Mouse (Mus musculus) bone marrow, adult 2 months (tissue): ENCODE results near the gene Pcyt2. TPM values are rescaled to one million over a fixed set of nuclear protein-coding genes. Genes with fewer than 3 reads are reported as not detected.
A peak's percentile ranks its signal among the peaks of the same experiment; 100 is the strongest.

Source experiments
- H3K27ac ChIP-seq: fragments of 200-500 bp; 2 replicates; pipeline ENCODE4 v1.5.1; 2012; ENCODE audit warnings: low read depth, mild to moderate bottlenecking, control low read depth, inconsistent platforms, low read length; ENCODE audit not compliant: control insufficient read depth, poor library complexity, insufficient read depth
- H3K4me1 ChIP-seq: fragments of 200-500 bp; 2 replicates; pipeline ENCODE4 v1.6.1; 2011; ENCODE audit warnings: low read length; ENCODE audit not compliant: control insufficient read depth, insufficient read depth
- H3K4me3 ChIP-seq: fragments of 200-500 bp; replicated peaks from 2 replicates; pipeline ENCODE3; 2011; ENCODE audit warnings: mild to moderate bottlenecking, low read depth, low read length, control low read depth; ENCODE audit not compliant: control insufficient read depth
- CTCF ChIP-seq: fragments of 200-500 bp; IDR thresholded peaks from 2 replicates; pipeline ENCODE4 v1.5.1; 2011; ENCODE audit warnings: low read length, control low read depth; ENCODE audit not compliant: control insufficient read depth, insufficient read depth
- POLR2A ChIP-seq: fragments of 200-500 bp; IDR thresholded peaks from 2 replicates; pipeline ENCODE4 v1.6.1; 2011; ENCODE audit warnings: low read depth, mild to moderate bottlenecking, control low read depth, low read length, borderline replicate concordance; ENCODE audit not compliant: control insufficient read depth
- WGBS: fragments of 180-500 bp; shearing (Covaris S2); methylation state at CpG from one replicate; pipeline ENCODE4 v1.1.7; 2018; 5-methylcytosine and 5-hydroxymethylcytosine counted together
- polyA plus RNA-seq: library from polyadenylated mRNA; stranded (reverse); fragments of >200 nt; gene quantifications from 2 replicates; pipeline ENCODE4 v1.2.4, GENCODE M21; 2011; ENCODE audit warnings: low replicate concordance; ENCODE audit not compliant: missing spikeins, insufficient read depth, insufficient read length

The Pcyt2 gene
- 45.4 and 46.8 TPM in 2 replicates for polyA plus RNA-seq

DNA sequence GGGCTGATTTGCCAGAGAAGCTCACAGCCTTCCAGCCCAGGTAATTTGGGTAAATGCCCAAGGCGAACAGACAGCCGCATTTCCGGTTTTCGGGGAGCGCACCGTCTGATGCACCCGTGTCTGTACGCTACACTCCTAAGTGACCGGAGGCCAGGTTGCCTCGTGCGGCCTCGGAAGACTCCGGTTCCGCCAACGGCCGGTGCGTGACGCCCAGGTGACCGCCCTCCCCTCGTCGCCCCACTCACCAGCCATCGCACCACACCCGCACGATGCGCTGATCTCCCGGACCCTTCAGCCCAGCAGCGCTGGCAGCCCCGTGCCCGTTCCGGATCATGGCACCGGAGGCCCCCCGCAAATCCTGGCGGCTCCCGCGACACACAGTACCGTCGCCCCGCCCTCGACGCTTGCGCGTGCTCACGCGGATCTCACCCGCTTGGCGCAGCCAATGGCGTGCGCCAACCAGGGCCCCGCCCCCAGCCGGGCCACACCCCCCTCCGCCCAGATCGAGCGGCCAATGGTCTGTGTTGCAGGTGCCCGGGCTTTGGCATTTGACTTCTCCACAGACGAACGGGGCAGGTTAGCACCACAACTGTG is at the start of gene Pcyt2:
Gene Pcyt2 (minus strand): TSS at position 418 of the 594 bp plus-strand sequence.
- Histone ChIP-seq H3K27ac (peak within 1 kb of the TSS; percentile 58), H3K4me1 (peaks cover 2% of the 10 kb centered on the region; the same call in 1 of the 2 replicates), H3K4me3 (peak within 1 kb of the TSS; percentile 90)
- WGBS, result under 1% methylated on average over 56 of the region's 56 CpGs
- peak; percentile 65; the same call in 1 of the 2 replicates for TF ChIP-seq POLR2A
- no peak; the same call in 1 of the 2 replicates for TF ChIP-seq CTCF

DNA sequence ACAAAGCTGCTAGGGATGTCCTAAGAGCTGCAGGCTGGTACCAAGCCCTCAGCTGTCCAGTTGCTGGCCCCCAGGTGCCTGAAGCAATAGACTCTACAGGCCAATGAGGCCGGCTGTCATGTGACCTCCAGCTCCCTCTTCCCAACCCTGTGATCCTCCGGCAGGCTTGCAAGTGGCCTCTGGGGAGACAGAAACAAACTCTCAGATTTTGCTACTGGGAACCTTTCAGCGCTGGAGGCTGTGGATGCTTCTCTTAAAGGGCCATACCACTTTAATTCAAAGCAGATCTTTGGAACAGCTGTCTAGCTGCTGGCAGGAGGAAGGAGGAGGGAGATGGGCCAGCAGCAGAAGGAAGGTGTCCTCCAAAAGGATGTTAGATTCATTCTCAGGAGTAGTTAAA is 48.9 kb upstream of the Pcyt2 start:
- no peak for TF ChIP-seq POLR2A
- TF ChIP-seq CTCF, result no peak
- H3K4me3 ChIP-seq, result no peak overlapping the region
- H3K4me1 ChIP-seq, result no peaks in the 10 kb centered on the region
- no peak overlapping the region for H3K27ac ChIP-seq
- 55% methylated on average over 3 of the region's 3 CpGs for WGBS

DNA sequence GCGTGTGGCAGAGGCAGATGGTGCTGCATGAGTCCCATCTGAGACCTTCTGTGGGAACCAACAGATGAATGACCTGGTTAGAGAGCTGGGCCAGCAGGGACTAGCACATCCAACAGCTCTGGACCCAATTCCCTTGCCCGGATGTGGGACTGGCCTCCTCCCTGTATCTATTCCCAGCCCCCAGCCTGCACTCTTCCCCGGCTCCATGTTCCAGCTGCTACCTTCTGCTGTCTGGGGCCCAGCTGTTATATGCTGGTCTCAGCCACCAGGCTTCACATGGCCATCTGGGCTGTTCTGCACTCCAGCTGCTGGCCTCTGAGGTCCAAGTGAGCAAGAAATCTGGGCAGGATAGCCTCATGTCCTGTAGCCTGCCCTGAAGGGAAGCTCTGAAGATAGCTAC is 47.7 kb upstream of the Pcyt2 start:
- WGBS, result 79% methylated on average over 3 of the region's 3 CpGs
- Histone ChIP-seq H3K4me1 (no peaks in the 10 kb centered on the region), H3K27ac (no peak overlapping the region), H3K4me3 (no peak overlapping the region)
- TF ChIP-seq POLR2A (no peak), CTCF (no peak)

DNA sequence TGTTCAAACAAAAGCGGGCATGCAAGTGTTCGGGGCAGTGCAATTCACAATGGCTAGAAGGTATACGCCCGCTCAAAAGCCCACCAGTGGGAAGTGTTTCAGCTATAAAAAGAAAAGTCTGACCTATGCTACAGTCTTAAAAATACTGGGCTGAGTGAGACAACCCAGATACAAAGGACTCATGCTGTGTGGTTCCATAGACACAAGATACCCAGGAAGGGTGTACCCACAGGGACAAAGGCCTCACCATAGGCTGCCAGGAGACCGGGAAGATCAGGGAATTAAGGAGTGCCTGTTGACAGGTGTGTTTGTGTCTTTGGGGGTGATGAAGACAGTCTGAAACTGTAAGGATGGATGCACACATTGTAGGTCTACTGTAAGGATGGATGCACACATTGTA is 46.0 kb upstream of the Pcyt2 start:
- 84% methylated on average over 5 of the region's 5 CpGs for WGBS

DNA sequence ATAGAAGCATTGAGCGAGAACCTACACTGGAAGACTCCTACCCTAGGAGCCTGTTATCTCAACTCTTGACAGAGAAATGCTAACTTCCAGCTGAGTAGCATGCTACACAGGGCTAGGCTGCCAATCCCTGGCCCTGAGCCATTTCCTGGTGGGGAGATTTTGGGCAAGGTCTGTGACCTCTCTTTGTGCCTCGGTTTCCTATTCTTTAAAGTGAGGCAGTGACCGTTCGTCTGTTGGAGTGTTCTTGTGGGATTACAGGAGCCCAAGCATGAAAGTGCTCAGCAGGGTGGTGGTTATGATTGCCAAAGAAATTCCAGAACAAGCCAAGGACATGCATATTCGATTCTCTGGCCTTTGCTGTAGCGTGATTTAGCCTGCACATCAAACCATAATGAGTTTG is 45.0 kb upstream of the Pcyt2 start:
- no peak overlapping the region for H3K4me3 ChIP-seq
- H3K27ac ChIP-seq, result no peak overlapping the region
- H3K4me1 ChIP-seq, result no peaks in the 10 kb centered on the region
- TF ChIP-seq POLR2A (no peak), CTCF (no peak)
- 75% methylated on average over 6 of the region's 6 CpGs for WGBS

More for the DNA sequence above, 46.0 kb upstream of the Pcyt2 start:
- H3K27ac ChIP-seq, result no peak overlapping the region
- H3K4me1 ChIP-seq, result no peaks in the 10 kb centered on the region
- H3K4me3 ChIP-seq, result no peak overlapping the region
- no peak for TF ChIP-seq CTCF
- no peak for TF ChIP-seq POLR2A

DNA sequence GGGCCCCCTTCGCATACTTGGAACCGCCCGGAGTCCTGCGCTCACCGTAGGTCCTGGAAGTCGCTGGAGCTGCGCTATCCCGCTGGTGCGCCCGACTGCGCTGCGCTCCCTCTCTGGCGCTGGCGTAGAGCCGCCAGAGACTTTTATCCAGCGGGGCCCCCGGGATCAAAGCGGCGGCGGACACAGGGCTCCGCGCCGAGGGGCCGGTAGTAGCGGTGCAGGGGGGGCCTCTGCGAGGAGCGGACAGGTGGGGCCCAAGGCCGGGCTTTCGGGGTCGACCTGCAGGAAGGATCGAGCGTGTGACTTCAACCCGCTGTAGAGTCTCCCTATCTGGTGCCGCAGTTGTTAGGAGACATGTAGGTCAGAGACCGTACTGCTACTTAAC is 43.3 kb upstream of the Pcyt2 start, which contains the start of gene Notum:
Gene Notum (minus strand): TSS at position 100 of the 385 bp plus-strand sequence.
- TF ChIP-seq CTCF (no peak), POLR2A (no peak)
- 5% methylated on average over 35 of the region's 35 CpGs for WGBS
- H3K4me3 ChIP-seq, result no peak within 1 kb of the TSS

DNA sequence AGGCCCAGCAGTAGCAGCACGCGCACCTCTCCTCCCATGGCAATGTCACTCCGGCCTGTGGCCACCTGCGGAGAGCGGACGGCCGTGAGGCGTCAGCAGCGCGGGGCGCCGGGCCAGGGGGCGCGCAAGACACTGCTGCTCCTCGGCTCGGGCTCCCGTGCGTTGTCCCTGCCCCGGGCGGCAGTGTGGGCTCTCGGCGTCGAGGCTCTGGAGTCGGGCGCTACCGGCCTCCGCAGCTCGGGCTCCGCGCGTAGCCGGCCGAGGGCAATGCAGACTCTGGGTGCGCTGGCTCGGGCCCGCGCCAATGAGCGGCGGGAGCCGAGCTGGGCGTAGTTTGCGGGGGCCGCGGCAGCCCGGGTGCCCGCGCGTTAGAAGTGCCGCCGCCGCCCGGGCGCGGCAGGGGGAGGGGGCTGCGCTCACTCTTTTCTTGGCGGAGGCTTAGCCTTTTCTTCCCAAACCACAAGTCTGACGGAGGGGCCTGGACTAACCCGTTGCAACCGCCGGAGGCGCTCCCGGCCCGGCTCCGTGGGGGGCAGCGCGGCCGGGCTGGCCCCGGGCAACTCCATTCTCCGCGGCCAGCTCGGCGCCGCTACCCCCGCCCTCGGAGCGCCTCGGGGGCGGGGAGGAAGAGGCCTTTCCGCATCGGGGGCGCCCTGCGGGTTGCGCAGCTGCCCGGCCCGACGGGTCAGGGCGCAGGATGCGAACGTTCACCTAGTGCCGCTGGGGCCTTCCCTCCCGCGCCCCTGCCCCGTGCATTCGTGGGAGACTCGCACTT is 42.8 kb upstream of the Pcyt2 start:
- TF ChIP-seq POLR2A (no peak), CTCF (no peak)
- 2% methylated on average over 82 of the region's 95 CpGs for WGBS
- H3K27ac ChIP-seq, result no peak overlapping the region; the same call in 1 of the 2 replicates
- H3K4me3 ChIP-seq, result no peak overlapping the region
- H3K4me1 ChIP-seq, result no peaks in the 10 kb centered on the region

More for the DNA sequence above, 43.3 kb upstream of the Pcyt2 start, which contains the start of gene Notum:
- no peaks in the 10 kb centered on the region for H3K4me1 ChIP-seq
- no peak within 1 kb of the TSS; the same call in 1 of the 2 replicates for H3K27ac ChIP-seq
